Mouse (Mus musculus) spleen, embryonic (tissue): ENCODE measurements around the gene Olfr76.
"Not testable (repeated sequence)": the region's sequence is repeated elsewhere in the genome, so short reads cannot be mapped to it uniquely, and the experiment has no call there.

Source experiments
- CTCF ChIA-PET: fragments of 350-600 bp; sonication (Branson Sonifier 250); formaldehyde crosslinking; loops from one replicate; lab custom pipeline; 2022; lab: Charles Lee

Olfr76 gene

GRCm38 (mm10) chr19:12123103-12123502, at the start of gene Olfr76:
Olfr76 (minus strand) TSS chr19:12123203.
- CTCF ChIA-PET = no interaction called here

- CTCF ChIA-PET = not testable (repeated sequence)
Observed at GRCm38 (mm10) chr19:12170062-12170599, 47.1 kb upstream of the Olfr76 start, which contains the start of gene Olfr1555-ps1. Olfr1555-ps1 (minus strand) TSS chr19:12170112.

GRCm38 (mm10) chr19:12145452-12145851, 22.4 kb upstream of the Olfr76 start:
- CTCF ChIA-PET = no interaction called here

GRCm38 (mm10) chr19:12143356-12143755, 20.4 kb upstream of the Olfr76 start:
- CTCF ChIA-PET = no interaction called here

GRCm38 (mm10) chr19:12134289-12134688, 11.3 kb upstream of the Olfr76 start:
- CTCF ChIA-PET = no interaction called here

- CTCF ChIA-PET = no interaction called here
Observed at GRCm38 (mm10) chr19:12116464-12116863, 6.5 kb downstream of the Olfr76 start.

DNA sequence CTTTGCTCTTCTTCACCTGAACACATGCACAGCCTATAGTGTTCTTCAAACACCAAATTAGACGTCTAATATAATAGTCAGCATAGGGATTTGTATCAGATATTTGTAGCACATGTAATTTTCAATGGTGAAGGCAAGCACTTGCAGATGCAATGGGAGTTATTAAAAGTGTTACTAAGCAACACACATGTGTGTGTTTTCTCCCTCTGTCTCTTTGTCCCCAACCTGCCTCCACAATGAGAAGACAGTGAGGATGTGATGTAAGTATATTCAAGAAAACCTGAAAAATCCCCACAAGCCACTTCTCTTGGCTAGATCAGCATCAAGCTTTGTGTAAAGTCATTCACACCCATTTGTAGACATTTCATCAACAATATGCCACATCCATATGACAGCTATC, 7.2 kb downstream of the Olfr76 start, which contains the start of gene Olfr1428:
Gene Olfr1428 (minus strand): TSS at position 101 of the 400 bp plus-strand sequence.
- CTCF ChIA-PET = no interaction called here

DNA sequence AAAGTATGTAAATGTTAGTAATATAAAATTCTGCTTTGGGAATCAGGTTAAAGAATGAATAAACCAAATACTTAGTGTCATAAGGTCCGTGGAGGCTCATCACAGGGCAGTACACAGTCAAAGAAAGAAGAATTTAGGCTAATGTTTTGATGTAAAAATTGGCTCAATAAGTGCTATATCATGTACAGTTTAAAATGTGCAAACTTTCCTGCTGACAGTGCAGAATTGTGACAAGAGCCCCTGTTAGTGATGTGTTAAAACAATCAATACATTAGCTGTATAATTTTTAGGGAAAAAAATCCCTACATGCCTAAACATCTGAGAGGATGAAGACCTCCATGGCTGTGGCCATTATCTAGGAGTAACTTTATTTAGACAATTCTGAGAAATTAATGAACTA, 9.2 kb downstream of the Olfr76 start:
- CTCF ChIA-PET = no interaction called here

DNA sequence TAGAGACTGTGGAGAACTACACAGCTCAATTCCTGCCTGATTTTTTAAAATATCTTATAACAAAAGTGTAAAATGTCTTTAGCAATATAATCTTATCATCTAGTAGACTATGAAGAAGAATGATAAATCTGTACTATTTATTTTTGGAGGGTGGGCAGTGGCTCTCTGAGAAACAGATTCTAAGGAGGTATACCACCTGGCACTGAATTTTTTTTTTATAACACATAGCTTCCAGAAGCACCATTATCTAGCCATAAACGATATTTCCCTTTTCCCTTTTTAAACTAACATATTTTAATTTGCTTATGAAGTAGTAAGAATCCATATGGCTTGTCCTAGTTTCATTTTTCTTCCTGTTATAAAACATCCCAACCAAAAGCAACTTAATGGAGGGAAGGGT, 18.5 kb downstream of the Olfr76 start:
- CTCF ChIA-PET = no interaction called here

DNA sequence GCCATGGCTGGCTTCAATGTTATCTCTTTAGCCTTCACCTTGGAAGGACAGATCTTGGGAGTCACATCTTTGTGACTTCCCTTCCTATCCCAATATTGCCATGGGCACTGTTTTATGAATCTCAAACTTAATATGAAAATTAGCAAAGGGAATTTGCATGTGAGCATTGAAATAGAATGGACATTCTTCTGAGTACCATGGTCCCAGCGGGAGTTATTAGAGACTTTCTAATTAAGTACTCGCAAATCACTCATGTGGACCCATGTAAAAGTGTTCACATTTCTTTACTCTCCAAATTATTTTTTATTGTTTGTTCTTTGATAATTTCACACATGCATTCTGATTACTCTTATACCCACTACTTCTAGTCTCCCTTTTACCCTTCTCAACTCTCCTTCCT, 19.8 kb downstream of the Olfr76 start, which contains the start of gene Olfr1427:
Gene Olfr1427 (minus strand): TSS at position 101 of the 400 bp plus-strand sequence.
- CTCF ChIA-PET = no interaction called here

DNA sequence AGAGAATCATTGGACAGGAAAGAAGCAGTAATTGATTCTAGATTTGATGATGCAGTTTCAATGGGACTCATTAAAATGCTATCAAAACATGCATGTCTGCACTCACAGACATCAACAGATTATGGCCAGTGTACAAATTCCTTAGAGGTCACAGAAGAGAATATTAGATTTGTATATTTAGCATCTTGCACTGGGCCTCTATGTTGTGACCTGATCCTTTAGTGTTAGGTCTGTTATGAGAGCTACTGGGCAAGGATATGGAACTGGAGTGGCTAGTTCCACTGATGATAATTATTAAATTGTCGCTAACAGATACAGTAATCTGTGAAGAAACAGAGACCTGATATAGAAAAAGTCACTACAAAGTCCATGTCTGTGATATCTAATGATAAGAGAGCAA, 31.1 kb downstream of the Olfr76 start, which contains the start of gene Olfr1426:
Gene Olfr1426 (minus strand): TSS at position 101 of the 400 bp plus-strand sequence.
- CTCF ChIA-PET = interaction anchor here (0.7 kb wide), 1 partner anchor 648 kb away, joined by 4 read pairs; no protein-coding TSS in a partner anchor

DNA sequence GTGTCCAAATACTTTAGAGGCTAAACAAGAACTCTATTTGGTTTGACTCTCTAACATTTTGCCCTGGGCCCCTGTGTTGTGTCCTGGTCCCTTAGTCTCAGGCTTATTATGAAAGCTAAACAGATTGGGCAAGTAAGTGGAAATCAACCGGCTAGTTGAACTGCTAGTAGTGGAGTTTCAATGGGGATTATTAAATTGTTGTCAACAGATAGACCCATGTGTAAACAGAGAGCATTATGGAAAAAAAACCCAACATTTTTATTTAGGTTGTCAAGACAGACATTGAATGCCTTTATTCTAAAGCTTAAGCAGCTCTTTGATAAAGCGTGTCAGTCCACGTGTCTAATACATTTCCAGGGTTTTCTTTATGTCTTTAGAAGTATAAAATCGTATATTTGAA, 45.4 kb downstream of the Olfr76 start, which contains the start of gene Olfr1425:
Gene Olfr1425 (minus strand): TSS at position 101 of the 400 bp plus-strand sequence.
- CTCF ChIA-PET = not testable (repeated sequence)

- CTCF ChIA-PET = not testable (repeated sequence)
Observed at GRCm38 (mm10) chr19:12069546-12069945, 53.5 kb downstream of the Olfr76 start.
